Mouse (Mus musculus): ENCODE data around the gene Slc6a4. TPM values are rescaled to one million over a fixed set of nuclear protein-coding genes. Genes with fewer than 3 reads are reported as not detected.

The Slc6a4 gene
- polyA plus RNA-seq (2016; fragmentation: Nextera tagmentation; extraction: Ambion mirVana), result 1.3 and 1.6 TPM in 2 replicates

GRCm38 (mm10) chr11:76997916-76998704, at the start of gene Slc6a4:
Gene Slc6a4, plus strand, starts transcription at chr11:76998603.
- Histone ChIP-seq H3K27ac (ENCODE audit: poor library complexity, severe bottlenecking) (no peak within 1 kb of the TSS), H3K9ac (peak within 1 kb of the TSS; percentile 43; the same call in 1 of the 2 replicates), H3K4me2 (peak within 1 kb of the TSS; percentile 96), H3K4me3 (peak within 1 kb of the TSS; percentile 55), H3K36me3 (no peaks in the 10 kb centered on the region), H3K27me3 (replicated peaks) (peaks cover 70% of the 10 kb centered on the region), H3K4me1 (replicated peaks) (peaks cover 10% of the 10 kb centered on the region; the same call in 1 of the 2 replicates), H3K9me3 (replicated peaks) (no peaks in the 10 kb centered on the region)
- under 1% methylated on average over 52 of the region's 52 CpGs for WGBS
- ATAC-seq (ENCODE audit: insufficient number of reproducible peaks, low FRiP score), result no peak

- 67% methylated on average over 2 of the region's 2 CpGs for WGBS
- H3K4me3 ChIP-seq, result no peak overlapping the region
- no peaks in the 10 kb centered on the region for H3K27me3 ChIP-seq (replicated peaks)
- no peak overlapping the region for H3K9ac ChIP-seq
- no peak for ATAC-seq (ENCODE audit: insufficient number of reproducible peaks, low FRiP score)
- no peaks in the 10 kb centered on the region for H3K9me3 ChIP-seq (replicated peaks)
- peaks cover 73% of the 10 kb centered on the region for H3K36me3 ChIP-seq
- H3K4me2 ChIP-seq, result no peak overlapping the region
- H3K27ac ChIP-seq (ENCODE audit: poor library complexity, severe bottlenecking), result 0 out of 2 replicates have a peak overlapping the region, but pooled peaks have one; percentile 11
- H3K4me1 ChIP-seq (replicated peaks), result peaks cover 3% of the 10 kb centered on the region; the same call in 1 of the 2 replicates
Observed at GRCm38 (mm10) chr11:76953536-76953935, 44.9 kb upstream of the Slc6a4 start.

- Histone ChIP-seq H3K27me3 (replicated peaks) (no peaks in the 10 kb centered on the region), H3K4me3 (no peak overlapping the region), H3K27ac (ENCODE audit: poor library complexity, severe bottlenecking) (no peak overlapping the region), H3K36me3 (peaks cover 79% of the 10 kb centered on the region), H3K9ac (no peak overlapping the region), H3K9me3 (replicated peaks) (no peaks in the 10 kb centered on the region), H3K4me1 (replicated peaks) (no peaks in the 10 kb centered on the region), H3K4me2 (no peak overlapping the region)
- WGBS, result 86% methylated on average over 3 of the region's 3 CpGs
- no peak for ATAC-seq (ENCODE audit: insufficient number of reproducible peaks, low FRiP score)
Observed at GRCm38 (mm10) chr11:76965703-76966102, 32.7 kb upstream of the Slc6a4 start.

GRCm38 (mm10) chr11:76970328-76970727, 28.1 kb upstream of the Slc6a4 start:
- 55% methylated on average over 2 of the region's 2 CpGs for WGBS
- H3K36me3 ChIP-seq, result peaks cover 82% of the 10 kb centered on the region

GRCm38 (mm10) chr11:76974680-76975319, 23.6 kb upstream of the Slc6a4 start:
- Histone ChIP-seq H3K4me3 (no peak overlapping the region), H3K27ac (ENCODE audit: poor library complexity, severe bottlenecking) (no peak overlapping the region), H3K4me2 (no peak overlapping the region), H3K4me1 (replicated peaks) (no peaks in the 10 kb centered on the region), H3K9me3 (replicated peaks) (0 out of 2 replicates have a peak, but pooled peaks cover 3% of the 10 kb centered on the region), H3K27me3 (replicated peaks) (no peaks in the 10 kb centered on the region), H3K9ac (no peak overlapping the region), H3K36me3 (peaks cover 78% of the 10 kb centered on the region)
- 82% methylated on average over 7 of the region's 7 CpGs for WGBS
- ATAC-seq (ENCODE audit: insufficient number of reproducible peaks, low FRiP score), result no peak

More at GRCm38 (mm10) chr11:76970328-76970727, 28.1 kb upstream of the Slc6a4 start:
- H3K27me3 ChIP-seq (replicated peaks), result no peaks in the 10 kb centered on the region
- H3K9me3 ChIP-seq (replicated peaks), result no peaks in the 10 kb centered on the region
- H3K27ac ChIP-seq (ENCODE audit: poor library complexity, severe bottlenecking), result no peak overlapping the region
- H3K4me2 ChIP-seq, result no peak overlapping the region
- no peak overlapping the region for H3K9ac ChIP-seq
- no peak for ATAC-seq (ENCODE audit: insufficient number of reproducible peaks, low FRiP score)
- H3K4me3 ChIP-seq, result no peak overlapping the region
- no peaks in the 10 kb centered on the region for H3K4me1 ChIP-seq (replicated peaks)

GRCm38 (mm10) chr11:76981570-76982141, 16.7 kb upstream of the Slc6a4 start:
- no peak overlapping the region for H3K4me3 ChIP-seq
- no peaks in the 10 kb centered on the region for H3K9me3 ChIP-seq (replicated peaks)
- WGBS, result 81% methylated on average over 5 of the region's 5 CpGs
- no peak overlapping the region for H3K27ac ChIP-seq (ENCODE audit: poor library complexity, severe bottlenecking)
- no peaks in the 10 kb centered on the region for H3K27me3 ChIP-seq (replicated peaks)
- no peak for ATAC-seq (ENCODE audit: insufficient number of reproducible peaks, low FRiP score)
- peaks cover 5% of the 10 kb centered on the region; the same call in 1 of the 2 replicates for H3K4me1 ChIP-seq (replicated peaks)
- H3K4me2 ChIP-seq, result no peak overlapping the region
- H3K9ac ChIP-seq, result no peak overlapping the region
- H3K36me3 ChIP-seq, result peaks cover 69% of the 10 kb centered on the region

GRCm38 (mm10) chr11:76982415-76982814, 16.0 kb upstream of the Slc6a4 start:
- WGBS, result 79% methylated on average over 4 of the region's 4 CpGs
- ATAC-seq (ENCODE audit: insufficient number of reproducible peaks, low FRiP score), result no peak
- Histone ChIP-seq H3K27me3 (replicated peaks) (no peaks in the 10 kb centered on the region), H3K9ac (no peak overlapping the region), H3K4me3 (no peak overlapping the region), H3K4me1 (replicated peaks) (peaks cover 5% of the 10 kb centered on the region; the same call in 1 of the 2 replicates), H3K27ac (ENCODE audit: poor library complexity, severe bottlenecking) (no peak overlapping the region), H3K36me3 (peaks cover 75% of the 10 kb centered on the region), H3K9me3 (replicated peaks) (no peaks in the 10 kb centered on the region), H3K4me2 (no peak overlapping the region)

GRCm38 (mm10) chr11:76983641-76984040, 14.8 kb upstream of the Slc6a4 start:
- H3K27me3 ChIP-seq (replicated peaks), result no peaks in the 10 kb centered on the region
- no peak overlapping the region for H3K4me3 ChIP-seq
- H3K9me3 ChIP-seq (replicated peaks), result no peaks in the 10 kb centered on the region
- H3K27ac ChIP-seq (ENCODE audit: poor library complexity, severe bottlenecking), result no peak overlapping the region
- ATAC-seq (ENCODE audit: insufficient number of reproducible peaks, low FRiP score), result no peak
- no peak overlapping the region for H3K9ac ChIP-seq
- H3K36me3 ChIP-seq, result peaks cover 76% of the 10 kb centered on the region
- WGBS, result 51% methylated on average over 5 of the region's 5 CpGs
- H3K4me2 ChIP-seq, result no peak overlapping the region
- peaks cover 5% of the 10 kb centered on the region; the same call in 1 of the 2 replicates for H3K4me1 ChIP-seq (replicated peaks)

GRCm38 (mm10) chr11:76984173-76984572, 14.2 kb upstream of the Slc6a4 start:
- H3K9ac ChIP-seq, result no peak overlapping the region
- no peaks in the 10 kb centered on the region for H3K27me3 ChIP-seq (replicated peaks)
- H3K36me3 ChIP-seq, result peaks cover 71% of the 10 kb centered on the region
- ATAC-seq (ENCODE audit: insufficient number of reproducible peaks, low FRiP score), result no peak
- no peak overlapping the region for H3K4me2 ChIP-seq
- H3K9me3 ChIP-seq (replicated peaks), result no peaks in the 10 kb centered on the region
- H3K27ac ChIP-seq (ENCODE audit: poor library complexity, severe bottlenecking), result no peak overlapping the region
- H3K4me3 ChIP-seq, result no peak overlapping the region
- H3K4me1 ChIP-seq (replicated peaks), result peaks cover 5% of the 10 kb centered on the region; the same call in 1 of the 2 replicates

- Histone ChIP-seq H3K4me3 (no peak overlapping the region), H3K27ac (ENCODE audit: poor library complexity, severe bottlenecking) (no peak overlapping the region), H3K9me3 (replicated peaks) (no peaks in the 10 kb centered on the region), H3K9ac (no peak overlapping the region), H3K4me2 (no peak overlapping the region), H3K36me3 (peaks cover 32% of the 10 kb centered on the region), H3K27me3 (replicated peaks) (peaks cover 12% of the 10 kb centered on the region), H3K4me1 (replicated peaks) (no peaks in the 10 kb centered on the region)
- 56% methylated on average over 5 of the region's 5 CpGs for WGBS
- ATAC-seq (ENCODE audit: insufficient number of reproducible peaks, low FRiP score), result no peak
Observed at GRCm38 (mm10) chr11:76990839-76991238, 7.6 kb upstream of the Slc6a4 start.

- 30% methylated on average over 4 of the region's 4 CpGs for WGBS
- Histone ChIP-seq H3K9ac (no peak overlapping the region), H3K4me3 (no peak overlapping the region), H3K4me1 (replicated peaks) (0 out of 2 replicates have a peak, but pooled peaks cover 6% of the 10 kb centered on the region), H3K27me3 (replicated peaks) (peaks cover 26% of the 10 kb centered on the region), H3K27ac (ENCODE audit: poor library complexity, severe bottlenecking) (no peak overlapping the region), H3K4me2 (no peak overlapping the region), H3K36me3 (peaks cover 11% of the 10 kb centered on the region), H3K9me3 (replicated peaks) (no peaks in the 10 kb centered on the region)
- ATAC-seq (ENCODE audit: insufficient number of reproducible peaks, low FRiP score), result no peak
Observed at GRCm38 (mm10) chr11:76992886-76993285, 5.5 kb upstream of the Slc6a4 start.

Measured in heart, embryonic 12.5 days (tissue).